21 mouse cellular contexts compared by ENCODE assay signal in genomic region chr13:37855765-37856164, GRCm38 (mm10).
DNase-seq lines count a peak whose midpoint lies in the region; ATAC-seq and TF ChIP-seq lines count a peak whose summit lies in the region.
"Had no signal": no experiment of that assay in that cellular context is flagged by ENCODE, and none has a peak within 500 bp of the region (broad histone marks: within the 10 kb centered on the region; RNA-seq: fewer than 3 reads in every experiment).

No protein-coding gene starts in this region.

- intact Hi-C loops in left cerebral cortex, adult 2 months (cut with DNase I), result no loop called here

- TF ChIP-seq CTCF in kidney, adult 2 months (conservative IDR thresholded peaks at IDR 0.05; ENCODE audit: insufficient read depth, insufficient read length, low read depth, low read length), result no peak
- TF ChIP-seq CTCF in left cerebral cortex, adult 2 months (IDR thresholded peaks at IDR 0.05), result no peak

- no peak for ATAC-seq in kidney, embryonic 14.5 days (ENCODE audit: low FRiP score, low TSS enrichment)
- no peak for ATAC-seq in liver, embryonic 11.5 days (replicated peaks; ENCODE audit: low FRiP score)
- ATAC-seq: inflammation-experienced regulatory T-cells, adult 6 months had no signal

- no peak for DNase-seq in kidney, adult 2 months
- DNase-seq in B cell, adult 2 months, result peak; percentile 38 to 43
- DNase-seq in liver, embryonic 11.5 days (ENCODE audit: low spot score), result no peak
- DNase-seq in left cerebral cortex, adult 2 months (ENCODE audit: extremely low spot score in 1 of 2, low spot score in 2 of 2), result no peak
- DNase-seq in lung, postnatal 25 days (ENCODE audit: low spot score), result no peak
- no peak for DNase-seq in ovary, postnatal 10 days (ENCODE audit: low spot score)
- DNase-seq: adrenal gland, postnatal 14 days; cerebellum, adult 9-10 months; heart, postnatal 36 days; kidney, adult 18-20 months; lung, postnatal 4 days; thymus, adult 18-20 months; thymus, postnatal 36 days had no signal

- H3K4me2 ChIP-seq in kidney, embryonic 14.5 days (replicated peaks; ENCODE audit: low read depth, low read length), result no peak overlapping the region
- peak overlapping the region; percentile 12; the same call in 1 of the 2 replicates for H3K4me2 ChIP-seq in liver, embryonic 11.5 days
- H3K4me2 ChIP-seq: hindbrain, embryonic 13.5 days; midbrain, embryonic 11.5 days had no signal

- no peak for TF ChIP-seq POLR2A in kidney, adult 2 months (IDR thresholded peaks at IDR 0.05; ENCODE audit: low read depth, low read length)

- no peaks in the 10 kb centered on the region for H3K36me3 ChIP-seq in kidney, adult 2 months (ENCODE audit: control insufficient read depth, insufficient read depth, low read length)
- H3K36me3 ChIP-seq in kidney, embryonic 14.5 days (ENCODE audit: control insufficient read depth, insufficient read depth, low read length), result no peaks in the 10 kb centered on the region
- no peaks in the 10 kb centered on the region for H3K36me3 ChIP-seq in liver, embryonic 11.5 days (ENCODE audit: control insufficient read depth, insufficient read depth, low read length)
- 0 out of 2 replicates have a peak, but pooled peaks cover 6% of the 10 kb centered on the region for H3K36me3 ChIP-seq in macrophage (ENCODE audit: inconsistent target)
- H3K36me3 ChIP-seq: heart, embryonic 15.5 days; hindbrain, embryonic 13.5 days; lung, embryonic 15.5 days had no signal

- H3K4me1 ChIP-seq in kidney, adult 2 months (ENCODE audit: control insufficient read depth, insufficient read depth, low read length), result peaks cover 25% of the 10 kb centered on the region
- H3K4me1 ChIP-seq in kidney, embryonic 14.5 days (ENCODE audit: control insufficient read depth, insufficient read depth, low read length), result peaks cover 32% of the 10 kb centered on the region
- peaks cover 69% of the 10 kb centered on the region for H3K4me1 ChIP-seq in liver, embryonic 11.5 days (replicated peaks; ENCODE audit: control insufficient read depth, insufficient read depth, low read length)

- H3K4me3 ChIP-seq in kidney, adult 2 months (ENCODE audit: insufficient read depth, low read depth, low read length), result no peak overlapping the region
- H3K4me3 ChIP-seq in kidney, embryonic 14.5 days (ENCODE audit: low read length), result no peak overlapping the region
- H3K4me3 ChIP-seq in liver, embryonic 11.5 days (ENCODE audit: low read depth, low read length), result no peak overlapping the region
- no peak overlapping the region for H3K4me3 ChIP-seq in macrophage (ENCODE audit: inconsistent target)
- no peak overlapping the region for H3K4me3 ChIP-seq in left cerebral cortex, adult 2 months
- H3K4me3 ChIP-seq: heart, embryonic 15.5 days; hindbrain, embryonic 13.5 days; layer of hippocampus, adult 2 months; lung, embryonic 15.5 days had no signal

- H3K27me3 ChIP-seq in kidney, adult 2 months (replicated peaks; ENCODE audit: control insufficient read depth, insufficient read depth, low read length), result no peaks in the 10 kb centered on the region
- H3K27me3 ChIP-seq in kidney, embryonic 14.5 days (ENCODE audit: control insufficient read depth, insufficient read depth, low read length), result no peaks in the 10 kb centered on the region
- H3K27me3 ChIP-seq in liver, embryonic 11.5 days (replicated peaks; ENCODE audit: control insufficient read depth, insufficient read depth, low read length), result no peaks in the 10 kb centered on the region
- H3K27me3 ChIP-seq: heart, embryonic 15.5 days; lung, embryonic 15.5 days had no signal

- no peaks in the 10 kb centered on the region for H3K9me3 ChIP-seq in kidney, embryonic 14.5 days (ENCODE audit: control insufficient read depth, low read length)
- no peaks in the 10 kb centered on the region for H3K9me3 ChIP-seq in liver, embryonic 11.5 days (ENCODE audit: control insufficient read depth, low read length)
- H3K9me3 ChIP-seq: heart, embryonic 15.5 days; hindbrain, embryonic 13.5 days; lung, embryonic 15.5 days had no signal

- H3K9ac ChIP-seq in kidney, embryonic 14.5 days (ENCODE audit: low read depth, low read length), result no peak overlapping the region
- H3K9ac ChIP-seq in liver, embryonic 11.5 days (ENCODE audit: low read depth, low read length), result no peak overlapping the region
- H3K9ac ChIP-seq: heart, embryonic 15.5 days; hindbrain, embryonic 13.5 days; lung, embryonic 15.5 days had no signal

- peaks cover 87% of the 10 kb centered on the region for H3K79me2 ChIP-seq in macrophage (ENCODE audit: inconsistent target)

- peak overlapping the region; percentile 28 for H3K27ac ChIP-seq in kidney, adult 2 months (ENCODE audit: insufficient read depth, low read depth, low read length)
- no peak overlapping the region for H3K27ac ChIP-seq in kidney, embryonic 14.5 days (ENCODE audit: low read depth, low read length)
- H3K27ac ChIP-seq in liver, embryonic 11.5 days (ENCODE audit: low read depth, low read length), result no peak overlapping the region
- peak overlapping the region; percentile 94; the same call in 1 of the 2 replicates for H3K27ac ChIP-seq in macrophage
- no peak overlapping the region for H3K27ac ChIP-seq in left cerebral cortex, adult 2 months
- H3K27ac ChIP-seq: hindbrain, embryonic 13.5 days had no signal

Comparison
In these comparisons a context has a peak if more than half of its experiments do, and no peak if none do; other contexts are left out.
1. H3K27ac ChIP-seq: peak in kidney, adult 2 months (single experiment) and macrophage (single experiment); none in kidney, embryonic 14.5 days (single experiment), liver, embryonic 11.5 days (single experiment) and left cerebral cortex, adult 2 months (single experiment).
2. DNase-seq: peak in B cell, adult 2 months (2 of 2); none in kidney, adult 2 months (single experiment), liver, embryonic 11.5 days (single experiment), left cerebral cortex, adult 2 months (0 of 2), lung, postnatal 25 days (single experiment) and ovary, postnatal 10 days (single experiment).